Mouse (Mus musculus): ENCODE results near the gene Snrnp70. TPM values are rescaled to one million over a fixed set of nuclear protein-coding genes. Genes with fewer than 3 reads are reported as not detected.

The Snrnp70 gene
- total RNA-seq, 1 experiment from 2014 or later: 324 TPM

Other genes starting within 250 kb of the Snrnp70 start
- 23.4 to 37.8 TPM (median 26.8 TPM) in 3 replicates for gene Pih1d1, start 241.4 kb downstream of the Snrnp70 start, total RNA-seq (2017)
- gene Aldh16a1, start 241.2 kb downstream of the Snrnp70 start, total RNA-seq (2017): 28.6 to 46.8 TPM (median 34.2 TPM) in 3 replicates
- not detected in 3 replicates for gene Slc17a7, start 231.8 kb downstream of the Snrnp70 start, total RNA-seq (2017)
- not detected in 3 replicates for gene Gfy, start 216.2 kb downstream of the Snrnp70 start, total RNA-seq (2017)
- gene Pth2, start 214.7 kb downstream of the Snrnp70 start, total RNA-seq (2017): not detected in 3 replicates
- 0.75 TPM in 1 of 3 replicates, not detected in the others for gene Ccdc155, start 190.8 kb downstream of the Snrnp70 start, total RNA-seq (2017)
- gene Dkkl1, start 183.6 kb downstream of the Snrnp70 start, total RNA-seq (2017): 4.7 to 8.7 TPM (median 6.1 TPM) in 3 replicates
- 0.48 to 2.5 TPM (median 0.64 TPM) in 3 replicates for gene Tead2, start 180.0 kb downstream of the Snrnp70 start, total RNA-seq (2017)
- gene Cd37, start 156.6 kb downstream of the Snrnp70 start, total RNA-seq (2017): 112 to 185 TPM (median 125 TPM) in 3 replicates
- gene Slc6a16, start 154.7 kb downstream of the Snrnp70 start, total RNA-seq (2017): 0.64 TPM in 1 of 3 replicates, not detected in the others
- gene Slc6a21, start 118.2 kb downstream of the Snrnp70 start, total RNA-seq (2017): not detected in 3 replicates
- gene Trpm4, start 62.0 kb downstream of the Snrnp70 start, total RNA-seq (2017): 9.7 to 15.3 TPM (median 10.4 TPM) in 3 replicates
- gene Hrc, start 60.5 kb downstream of the Snrnp70 start, total RNA-seq (2017): not detected in 3 replicates
- 0.19 TPM in 1 of 3 replicates, not detected in the others for gene Ppfia3, start 28.7 kb downstream of the Snrnp70 start, total RNA-seq (2017)
- not detected in 3 replicates for gene Lin7b, start 25.2 kb downstream of the Snrnp70 start, total RNA-seq (2017)
- gene Kcna7, start 9.9 kb upstream of the Snrnp70 start, total RNA-seq (2017): not detected in 3 replicates
- gene Ntf5, start 18.0 kb upstream of the Snrnp70 start, total RNA-seq (2017): not detected in 3 replicates
- gene Lhb, start 25.1 kb upstream of the Snrnp70 start, total RNA-seq (2017): not detected in 3 replicates
- gene Gys1, start 39.1 kb upstream of the Snrnp70 start, total RNA-seq (2017): 3.6 to 4.9 TPM (median 3.9 TPM) in 3 replicates
- gene Ruvbl2, start 42.4 kb upstream of the Snrnp70 start, total RNA-seq (2017): 18.0 to 33.4 TPM (median 23.3 TPM) in 3 replicates
- gene Ftl1, start 64.1 kb upstream of the Snrnp70 start, total RNA-seq (2017): 1,006 to 1,190 TPM (median 1,165 TPM) in 3 replicates
- 36.4 to 55.8 TPM (median 38.5 TPM) in 3 replicates for gene Bax, start 71.2 kb upstream of the Snrnp70 start, total RNA-seq (2017)
- gene Tulp2, start 86.1 kb upstream of the Snrnp70 start, total RNA-seq (2017): 3.2 TPM in 1 of 3 replicates, not detected in the others
- not detected in 3 replicates for gene Gm45808, start 91.1 kb upstream of the Snrnp70 start, total RNA-seq (2017)
- 7.0 to 8.3 TPM (median 7.5 TPM) in 3 replicates for gene Dhdh, start 93.1 kb upstream of the Snrnp70 start, total RNA-seq (2017)
- 128 to 251 TPM (median 142 TPM) in 3 replicates for gene Nucb1, start 114.7 kb upstream of the Snrnp70 start, total RNA-seq (2017)
- gene Ppp1r15a, start 130.5 kb upstream of the Snrnp70 start, total RNA-seq (2017): 204 to 390 TPM (median 221 TPM) in 3 replicates
- 0.10 TPM in 1 of 3 replicates, not detected in the others for gene Plekha4, start 130.6 kb upstream of the Snrnp70 start, total RNA-seq (2017)
- not detected in 3 replicates for gene Hsd17b14, start 159.2 kb upstream of the Snrnp70 start, total RNA-seq (2017)
- gene Bcat2, start 174.4 kb upstream of the Snrnp70 start, total RNA-seq (2017): 5.1 to 21.4 TPM (median 11.9 TPM) in 3 replicates
- gene Fgf21, start 219.7 kb upstream of the Snrnp70 start, total RNA-seq (2017): not detected in 3 replicates
- gene Fut1, start 221.5 kb upstream of the Snrnp70 start, total RNA-seq (2017): not detected in 3 replicates
- not detected in 3 replicates for gene Izumo1, start 226.1 kb upstream of the Snrnp70 start, total RNA-seq (2017)
- 0.11 to 0.48 TPM in 2 of 3 replicates, not detected in the other for gene Rasip1, start 231.7 kb upstream of the Snrnp70 start, total RNA-seq (2017)
- gene Mamstr, start 244.2 kb upstream of the Snrnp70 start, total RNA-seq (2017): 0.19 TPM in 1 of 3 replicates, not detected in the others

Data from monocyte, adult 5-6 weeks (primary cell).